Mouse (Mus musculus) thymus, adult 18-20 months (tissue): ENCODE data around the gene Cdx2.

Source experiments
- DNase-seq, 2 experiments: peaks; one replicate each; pipeline ENCODE4 v3.0.0; 2022; ENCODE audit warnings: mixed read lengths in 2 of 2

Cdx2 gene

GRCm38 (mm10) chr5:147315432-147316075 lies 8.5 kb upstream of the Cdx2 start:
- DNase-seq = no peak

GRCm38 (mm10) chr5:147314646-147315431 lies 7.8 kb upstream of the Cdx2 start:
- DNase-seq = no peak

- no peak for DNase-seq
Measured at GRCm38 (mm10) chr5:147312830-147313685, 6.0 kb upstream of the Cdx2 start.

- DNase-seq = no peak
Measured at GRCm38 (mm10) chr5:147309786-147310185, 2.7 kb upstream of the Cdx2 start.

- DNase-seq = no peak
Measured at GRCm38 (mm10) chr5:147308451-147308850, 1.4 kb upstream of the Cdx2 start.

- DNase-seq = no peak
Measured at GRCm38 (mm10) chr5:147307398-147307785, 322 bp upstream of the Cdx2 start.

GRCm38 (mm10) chr5:147305856-147306637 lies 1.0 kb downstream of the Cdx2 start:
- DNase-seq = no peak

GRCm38 (mm10) chr5:147305166-147305565 lies 1.9 kb downstream of the Cdx2 start:
- DNase-seq = no peak

GRCm38 (mm10) chr5:147304276-147305155 lies 2.6 kb downstream of the Cdx2 start:
- DNase-seq = no peak

GRCm38 (mm10) chr5:147302746-147303400 lies 4.2 kb downstream of the Cdx2 start:
- DNase-seq = no peak

GRCm38 (mm10) chr5:147302141-147302540 lies 4.9 kb downstream of the Cdx2 start:
- DNase-seq = no peak

- no peak for DNase-seq
Measured at GRCm38 (mm10) chr5:147301781-147302070, 5.3 kb downstream of the Cdx2 start.

GRCm38 (mm10) chr5:147300917-147301780 lies 5.9 kb downstream of the Cdx2 start:
- DNase-seq = no peak

- no peak for DNase-seq
Measured at GRCm38 (mm10) chr5:147300001-147300363, 7.1 kb downstream of the Cdx2 start.

- DNase-seq = no peak
Measured at GRCm38 (mm10) chr5:147299255-147300000, 7.6 kb downstream of the Cdx2 start.

GRCm38 (mm10) chr5:147297249-147297648 lies 9.8 kb downstream of the Cdx2 start:
- no peak for DNase-seq

GRCm38 (mm10) chr5:147294121-147294520 lies 12.9 kb downstream of the Cdx2 start:
- no peak for DNase-seq

- no peak for DNase-seq
Measured at GRCm38 (mm10) chr5:147293127-147293910, 13.8 kb downstream of the Cdx2 start.
